8 mouse cellular contexts compared by ENCODE assay signal in the genomic region with DNA sequence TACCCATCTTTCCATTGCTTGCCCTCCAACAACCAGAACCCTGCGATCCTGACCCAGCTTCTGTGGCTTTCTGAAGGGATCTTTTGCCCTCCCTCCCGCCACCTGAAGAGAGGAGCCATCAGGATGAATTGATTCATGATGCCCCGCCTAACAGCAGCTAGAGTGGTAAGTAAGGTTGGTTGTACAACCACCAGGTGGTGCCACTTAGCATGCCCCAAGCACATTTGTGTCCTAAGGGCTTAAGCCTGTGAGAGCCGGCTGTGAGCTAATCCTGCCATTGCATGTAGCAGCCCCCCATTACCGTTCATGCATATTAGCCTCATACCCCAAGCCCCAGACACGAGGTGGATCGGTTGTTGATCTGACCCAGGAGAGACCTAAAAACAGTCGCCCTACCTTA. TPM values are rescaled to one million over a fixed set of nuclear protein-coding genes. Genes with fewer than 3 reads are reported as not detected.
A peak's percentile ranks its signal among the peaks of the same experiment; 100 is the strongest.
DNase-seq lines count a peak whose midpoint lies in the region; ATAC-seq lines count a peak whose summit lies in the region.

No protein-coding gene starts in this region.

- ATAC-seq in midbrain, embryonic 16.5 days = no peak
- ATAC-seq in erythroblast, adult 5-6 weeks (replicated peaks; ENCODE audit: low FRiP score, poor library complexity, severe bottlenecking) = peak; percentile 60
- no peak for ATAC-seq in hindbrain, embryonic 15.5 days (ENCODE audit: low FRiP score, low read depth)
- peak; percentile 48 for ATAC-seq in liver, embryonic 11.5 days (replicated peaks; ENCODE audit: low FRiP score)

- DNase-seq in midbrain, embryonic 10.5 days (ENCODE audit: low spot score) = peak; percentile 49
- peak; percentile 69 for DNase-seq in adrenal gland, postnatal 10 days
- DNase-seq in liver, embryonic 11.5 days (ENCODE audit: low spot score) = no peak
- peak; percentile 63 to 85 for DNase-seq in natural killer cell, adult 2 months (ENCODE audit: low spot score in 2 of 2)
- peak; percentile 85 for DNase-seq in thymus, postnatal 0 days (ENCODE audit: low spot score)

- no peaks in the 10 kb centered on the region for H3K9me3 ChIP-seq in midbrain, embryonic 10.5 days (replicated peaks)
- no peaks in the 10 kb centered on the region for H3K9me3 ChIP-seq in midbrain, embryonic 16.5 days (replicated peaks; ENCODE audit: control insufficient read depth, low read length, poor library complexity, severe bottlenecking)
- H3K9me3 ChIP-seq in hindbrain, embryonic 15.5 days = no peaks in the 10 kb centered on the region
- H3K9me3 ChIP-seq in liver, embryonic 11.5 days (ENCODE audit: control insufficient read depth, low read length) = no peaks in the 10 kb centered on the region

- H3K4me3 ChIP-seq in midbrain, embryonic 10.5 days = peak overlapping the region; percentile 82
- no peak overlapping the region for H3K4me3 ChIP-seq in midbrain, embryonic 16.5 days (ENCODE audit: low read depth, low read length)
- 0 out of 2 replicates have a peak overlapping the region, but pooled peaks have one; percentile 87 for H3K4me3 ChIP-seq in hindbrain, embryonic 15.5 days
- H3K4me3 ChIP-seq in liver, embryonic 11.5 days (ENCODE audit: low read depth, low read length) = peak overlapping the region; percentile 97

- no peak overlapping the region for H3K4me2 ChIP-seq in midbrain, embryonic 16.5 days (ENCODE audit: low read length)
- peak overlapping the region; percentile 92 for H3K4me2 ChIP-seq in hindbrain, embryonic 15.5 days
- H3K4me2 ChIP-seq in liver, embryonic 11.5 days = peak overlapping the region; percentile 97

- H3K36me3 ChIP-seq in midbrain, embryonic 10.5 days = peaks cover 15% of the 10 kb centered on the region
- no peaks in the 10 kb centered on the region for H3K36me3 ChIP-seq in midbrain, embryonic 16.5 days (ENCODE audit: control insufficient read depth, insufficient read depth, low read length)
- peaks cover 3% of the 10 kb centered on the region; the same call in 1 of the 2 replicates for H3K36me3 ChIP-seq in hindbrain, embryonic 15.5 days
- H3K36me3 ChIP-seq in liver, embryonic 11.5 days (ENCODE audit: control insufficient read depth, insufficient read depth, low read length) = peaks cover 7% of the 10 kb centered on the region; the same call in 1 of the 2 replicates

- no peak overlapping the region for H3K9ac ChIP-seq in midbrain, embryonic 16.5 days (ENCODE audit: low read depth, low read length)
- no peak overlapping the region for H3K9ac ChIP-seq in hindbrain, embryonic 15.5 days
- H3K9ac ChIP-seq in liver, embryonic 11.5 days (ENCODE audit: low read depth, low read length) = peak overlapping the region; percentile 89

- H3K4me1 ChIP-seq in midbrain, embryonic 10.5 days = peaks cover 60% of the 10 kb centered on the region
- peaks cover 19% of the 10 kb centered on the region for H3K4me1 ChIP-seq in midbrain, embryonic 16.5 days (ENCODE audit: control insufficient read depth, insufficient read depth, low read length)
- peaks cover 37% of the 10 kb centered on the region for H3K4me1 ChIP-seq in hindbrain, embryonic 15.5 days (replicated peaks)
- H3K4me1 ChIP-seq in liver, embryonic 11.5 days (replicated peaks; ENCODE audit: control insufficient read depth, insufficient read depth, low read length) = peaks cover 33% of the 10 kb centered on the region

- peak overlapping the region; percentile 87 for H3K27ac ChIP-seq in midbrain, embryonic 10.5 days (replicated peaks)
- H3K27ac ChIP-seq in midbrain, embryonic 16.5 days (ENCODE audit: low read length) = no peak overlapping the region
- H3K27ac ChIP-seq in hindbrain, embryonic 15.5 days (replicated peaks) = peak overlapping the region; percentile 91; the same call in 1 of the 2 replicates
- H3K27ac ChIP-seq in liver, embryonic 11.5 days (ENCODE audit: low read depth, low read length) = peak overlapping the region; percentile 95

- WGBS in midbrain, embryonic 10.5 days = 9% methylated on average over 8 of the region's 8 CpGs
- WGBS in midbrain, embryonic 16.5 days = 6% methylated on average over 8 of the region's 8 CpGs
- WGBS in hindbrain, embryonic 15.5 days = 8% methylated on average over 8 of the region's 8 CpGs
- 8% methylated on average over 8 of the region's 8 CpGs for WGBS in liver, embryonic 11.5 days

- peaks cover 5% of the 10 kb centered on the region; the same call in 1 of the 2 replicates for H3K27me3 ChIP-seq in midbrain, embryonic 10.5 days (ENCODE audit: low read depth, poor library complexity, severe bottlenecking)
- no peaks in the 10 kb centered on the region for H3K27me3 ChIP-seq in midbrain, embryonic 16.5 days (ENCODE audit: control insufficient read depth, insufficient read depth, low read depth, low read length)
- H3K27me3 ChIP-seq in hindbrain, embryonic 15.5 days = no peaks in the 10 kb centered on the region
- no peaks in the 10 kb centered on the region for H3K27me3 ChIP-seq in liver, embryonic 11.5 days (replicated peaks; ENCODE audit: control insufficient read depth, insufficient read depth, low read length)

RNA-seq across cellular contexts. Expression of gene Klf16, which starts 1.8 kb away (rescaled TPM):
- polyA plus RNA-seq in midbrain, embryonic 10.5 days (2016; fragmentation: Nextera tagmentation; extraction: Ambion mirVana) = 4.8 and 6.1 TPM in 2 replicates
- 4.9 and 5.5 TPM in 2 replicates for polyA plus RNA-seq in midbrain, embryonic 16.5 days (2015; fragmentation: Nextera tagmentation; extraction: Ambion mirVana)
- total RNA-seq in adrenal gland, postnatal 10 days (2021) = 10 to 100 TPM; 12.4 to 14.1 TPM
- 0.96 and 1.0 TPM in 2 replicates for total RNA-seq in erythroblast, adult 5-6 weeks (2015; ENCODE audit: low replicate concordance)
- 2.3 and 4.2 TPM in 2 replicates for total RNA-seq in erythroblast, adult 5-6 weeks (2017; ENCODE audit: low replicate concordance)
- polyA plus RNA-seq in hindbrain, embryonic 15.5 days (2015; fragmentation: Nextera tagmentation; extraction: Ambion mirVana) = 6.3 and 6.7 TPM in 2 replicates
- 10.0 and 11.4 TPM in 2 replicates for polyA plus RNA-seq in liver, embryonic 11.5 days (2014; fragmentation: Nextera tagmentation; extraction: Ambion mirVana)
- polyA plus RNA-seq in thymus, postnatal 0 days (2015; fragmentation: Nextera tagmentation; extraction: Ambion mirVana) = 7.7 and 9.5 TPM in 2 replicates

RNA-seq across cellular contexts. Expression of gene Abhd17a, which starts 11.2 kb away (rescaled TPM):
- 86.8 and 87.3 TPM in 2 replicates for polyA plus RNA-seq in midbrain, embryonic 10.5 days (2016; fragmentation: Nextera tagmentation; extraction: Ambion mirVana)
- polyA plus RNA-seq in midbrain, embryonic 16.5 days (2015; fragmentation: Nextera tagmentation; extraction: Ambion mirVana) = 97.0 and 108 TPM in 2 replicates
- total RNA-seq in adrenal gland, postnatal 10 days (2021) = 100 to 1,000 TPM; 108 to 113 TPM
- total RNA-seq in erythroblast, adult 5-6 weeks (2015; ENCODE audit: low replicate concordance) = 23.6 and 66.1 TPM in 2 replicates
- total RNA-seq in erythroblast, adult 5-6 weeks (2017; ENCODE audit: low replicate concordance) = 2.0 and 7.7 TPM in 2 replicates
- 134 and 159 TPM in 2 replicates for polyA plus RNA-seq in hindbrain, embryonic 15.5 days (2015; fragmentation: Nextera tagmentation; extraction: Ambion mirVana)
- 89.7 and 96.5 TPM in 2 replicates for polyA plus RNA-seq in liver, embryonic 11.5 days (2014; fragmentation: Nextera tagmentation; extraction: Ambion mirVana)
- polyA plus RNA-seq in thymus, postnatal 0 days (2015; fragmentation: Nextera tagmentation; extraction: Ambion mirVana) = 103 and 118 TPM in 2 replicates

RNA-seq across cellular contexts. Expression of gene Rexo1, which starts 17.6 kb away (rescaled TPM):
- 31.6 and 35.3 TPM in 2 replicates for polyA plus RNA-seq in midbrain, embryonic 10.5 days (2016; fragmentation: Nextera tagmentation; extraction: Ambion mirVana)
- polyA plus RNA-seq in midbrain, embryonic 16.5 days (2015; fragmentation: Nextera tagmentation; extraction: Ambion mirVana) = 26.9 and 27.6 TPM in 2 replicates
- 10 to 100 TPM; 31.9 to 44.5 TPM for total RNA-seq in adrenal gland, postnatal 10 days (2021)
- 18.0 and 20.2 TPM in 2 replicates for total RNA-seq in erythroblast, adult 5-6 weeks (2015; ENCODE audit: low replicate concordance)
- total RNA-seq in erythroblast, adult 5-6 weeks (2017; ENCODE audit: low replicate concordance) = 10.7 and 12.0 TPM in 2 replicates
- polyA plus RNA-seq in hindbrain, embryonic 15.5 days (2015; fragmentation: Nextera tagmentation; extraction: Ambion mirVana) = 30.0 and 33.7 TPM in 2 replicates
- 31.8 and 33.4 TPM in 2 replicates for polyA plus RNA-seq in liver, embryonic 11.5 days (2014; fragmentation: Nextera tagmentation; extraction: Ambion mirVana)
- 24.1 and 25.5 TPM in 2 replicates for polyA plus RNA-seq in thymus, postnatal 0 days (2015; fragmentation: Nextera tagmentation; extraction: Ambion mirVana)

RNA-seq across cellular contexts. Expression of gene Scamp4, which starts 23.8 kb away (rescaled TPM):
- 91.0 and 94.1 TPM in 2 replicates for polyA plus RNA-seq in midbrain, embryonic 10.5 days (2016; fragmentation: Nextera tagmentation; extraction: Ambion mirVana)
- polyA plus RNA-seq in midbrain, embryonic 16.5 days (2015; fragmentation: Nextera tagmentation; extraction: Ambion mirVana) = 61.2 and 64.3 TPM in 2 replicates
- total RNA-seq in adrenal gland, postnatal 10 days (2021) = 10 to 100 TPM; 41.8 to 42.3 TPM
- 7.3 and 14.0 TPM in 2 replicates for total RNA-seq in erythroblast, adult 5-6 weeks (2015; ENCODE audit: low replicate concordance)
- total RNA-seq in erythroblast, adult 5-6 weeks (2017; ENCODE audit: low replicate concordance) = 2.6 and 3.1 TPM in 2 replicates
- 64.2 and 71.6 TPM in 2 replicates for polyA plus RNA-seq in hindbrain, embryonic 15.5 days (2015; fragmentation: Nextera tagmentation; extraction: Ambion mirVana)
- 93.9 and 94.3 TPM in 2 replicates for polyA plus RNA-seq in liver, embryonic 11.5 days (2014; fragmentation: Nextera tagmentation; extraction: Ambion mirVana)
- polyA plus RNA-seq in thymus, postnatal 0 days (2015; fragmentation: Nextera tagmentation; extraction: Ambion mirVana) = 50.4 and 52.9 TPM in 2 replicates

RNA-seq across cellular contexts. Expression of gene Adat3, which starts 23.8 kb away (rescaled TPM):
- 10.6 and 10.8 TPM in 2 replicates for polyA plus RNA-seq in midbrain, embryonic 10.5 days (2016; fragmentation: Nextera tagmentation; extraction: Ambion mirVana)
- 4.5 and 6.2 TPM in 2 replicates for polyA plus RNA-seq in midbrain, embryonic 16.5 days (2015; fragmentation: Nextera tagmentation; extraction: Ambion mirVana)
- total RNA-seq in adrenal gland, postnatal 10 days (2021) = 1 to 10 TPM; 3.9 to 5.1 TPM
- not detected in 2 replicates for total RNA-seq in erythroblast, adult 5-6 weeks (2015; ENCODE audit: low replicate concordance)
- total RNA-seq in erythroblast, adult 5-6 weeks (2017; ENCODE audit: low replicate concordance) = 0.94 TPM in 1 of 2 replicates, not detected in the other
- polyA plus RNA-seq in hindbrain, embryonic 15.5 days (2015; fragmentation: Nextera tagmentation; extraction: Ambion mirVana) = 4.8 and 5.4 TPM in 2 replicates
- 9.7 TPM in 2 replicates for polyA plus RNA-seq in liver, embryonic 11.5 days (2014; fragmentation: Nextera tagmentation; extraction: Ambion mirVana)
- 6.9 and 10.2 TPM in 2 replicates for polyA plus RNA-seq in thymus, postnatal 0 days (2015; fragmentation: Nextera tagmentation; extraction: Ambion mirVana)

Comparison
In these comparisons a context has a peak if more than half of its experiments do, and no peak if none do; other contexts are left out.
1. ATAC-seq: peak in erythroblast, adult 5-6 weeks (single experiment) and liver, embryonic 11.5 days (single experiment); none in midbrain, embryonic 16.5 days (single experiment) and hindbrain, embryonic 15.5 days (single experiment).